In the genomic region with DNA sequence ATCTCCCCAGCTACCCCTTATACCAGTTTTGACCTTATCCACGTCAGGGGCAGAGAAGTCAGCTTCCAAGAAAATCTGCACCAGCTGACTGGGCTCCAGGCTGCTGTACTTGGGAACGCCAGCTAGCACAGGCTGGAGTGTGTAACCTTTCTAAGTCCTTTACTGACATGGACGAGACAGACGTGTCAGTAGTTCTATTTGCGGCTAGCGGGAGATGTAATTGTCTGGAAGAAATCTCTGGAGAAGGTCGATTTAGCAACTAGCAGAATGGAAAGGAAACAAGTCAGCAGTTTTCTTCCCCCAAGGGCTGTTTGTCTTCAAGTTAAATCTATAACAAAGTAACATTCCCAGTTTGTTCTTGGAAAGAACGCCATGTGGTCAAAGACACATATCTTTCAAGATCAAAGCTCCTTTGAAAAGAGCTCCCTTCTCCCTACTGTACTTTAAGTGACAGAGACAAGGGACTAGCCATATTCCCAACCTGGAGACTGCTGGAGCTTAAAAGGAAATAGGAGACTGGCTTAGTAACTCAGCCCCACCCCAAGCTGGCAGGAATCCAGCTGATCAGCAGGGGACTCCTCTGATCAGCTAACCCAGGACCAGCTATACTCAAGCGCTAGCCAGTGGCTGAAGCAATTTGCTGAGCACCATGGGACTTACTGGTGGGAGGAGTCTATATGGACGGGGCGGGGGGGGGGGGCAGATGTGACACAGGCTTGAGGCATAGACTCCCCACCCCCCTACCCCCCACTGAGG, we compare ENCODE assay signal across 7 mouse cellular contexts. TPM values are rescaled to one million over a fixed set of nuclear protein-coding genes. Genes with fewer than 3 reads are reported as not detected.
DNase-seq lines count a peak whose midpoint lies in the region; ATAC-seq and TF ChIP-seq lines count a peak whose summit lies in the region.

No protein-coding gene starts in this region.

- H3K27ac ChIP-seq in ES-E14 (ENCODE audit: insufficient read depth, low read depth, low read length, poor library complexity, severe bottlenecking), result no peak overlapping the region
- H3K27ac ChIP-seq in midbrain, postnatal 0 days (ENCODE audit: low read depth, low read length), result no peak overlapping the region
- no peak overlapping the region for H3K27ac ChIP-seq in cerebellum, adult 2 months (ENCODE audit: insufficient read depth, low read length)

- no peak for TF ChIP-seq POLR2A in cerebellum, adult 2 months (IDR thresholded peaks at IDR 0.05; ENCODE audit: borderline replicate concordance, insufficient read depth, low read length)

- H3K9me3 ChIP-seq in ES-E14 (ENCODE audit: control insufficient read depth, insufficient read depth, low read depth, low read length), result no peaks in the 10 kb centered on the region
- no peaks in the 10 kb centered on the region for H3K9me3 ChIP-seq in midbrain, postnatal 0 days (ENCODE audit: low read length)

- TF ChIP-seq CTCF in midbrain, postnatal 0 days (IDR thresholded peaks at IDR 0.05), result no peak
- TF ChIP-seq CTCF in cerebellum, adult 2 months (IDR thresholded peaks at IDR 0.05; ENCODE audit: borderline replicate concordance, insufficient read depth, low read depth, low read length), result no peak

- no peaks in the 10 kb centered on the region for H3K36me3 ChIP-seq in ES-E14 (ENCODE audit: control insufficient read depth, insufficient read depth, low read length, poor library complexity, severe bottlenecking)
- H3K36me3 ChIP-seq in midbrain, postnatal 0 days (ENCODE audit: insufficient read depth, low read length), result no peaks in the 10 kb centered on the region

- no peak for ATAC-seq in midbrain, postnatal 0 days (ENCODE audit: low FRiP score)

- in situ Hi-C loops in ES-E14 (cut with MboI; ENCODE audit: low sequenced_read_pairs in 2 of 2, unreplicated experiment in 2 of 2), result no loop called here

- H3K4me3 ChIP-seq in ES-E14 (ENCODE audit: insufficient read depth in 1 of 2, low read depth in 1 of 2, low read length in 2 of 2, poor library complexity in 1 of 2, severe bottlenecking in 1 of 2), result no peak overlapping the region
- H3K4me3 ChIP-seq in midbrain, postnatal 0 days (ENCODE audit: low read depth, low read length), result no peak overlapping the region
- H3K4me3 ChIP-seq in cerebellum, adult 2 months (replicated peaks; ENCODE audit: insufficient read depth, low read depth, low read length), result no peak overlapping the region

- DNase-seq in ES-E14 (ENCODE audit: low read depth, low spot score) (peak; percentile 39), MN1 (ENCODE audit: low spot score) (peak; percentile 51)
- peak; percentile 64 for DNase-seq in gastrocnemius, postnatal 10 days
- DNase-seq in kidney, adult 9 months, result peak; percentile 29
- peak; percentile 66 for DNase-seq in midbrain, postnatal 0 days (ENCODE audit: low spot score)
- DNase-seq in cerebellum, adult 2 months, result no peak
- DNase-seq in left cerebral cortex, postnatal 14 days (ENCODE audit: low spot score in 2 of 2), result no peak

- intact Hi-C loops in left cerebral cortex, postnatal 14 days (cut with DNase I), result no loop called here

- no peak overlapping the region for H3K9ac ChIP-seq in ES-E14 (ENCODE audit: insufficient read depth, low read depth, low read length, poor library complexity, severe bottlenecking)
- no peak overlapping the region for H3K9ac ChIP-seq in midbrain, postnatal 0 days (replicated peaks; ENCODE audit: low read length, poor library complexity, severe bottlenecking)

- no peak overlapping the region for H3K4me2 ChIP-seq in midbrain, postnatal 0 days (ENCODE audit: low read depth, low read length, poor library complexity, severe bottlenecking)

- H3K4me1 ChIP-seq in ES-E14 (ENCODE audit: control insufficient read depth in 2 of 2, insufficient read depth in 2 of 2, low read length in 2 of 2, poor library complexity in 1 of 2), result peaks cover 0 to 2% of the 10 kb centered on the region in 2 experiments; a peak in 1 of 4 replicates
- no peaks in the 10 kb centered on the region; the same call in 1 of the 2 replicates for H3K4me1 ChIP-seq in midbrain, postnatal 0 days (ENCODE audit: insufficient read depth, low read length)
- peaks cover 10% of the 10 kb centered on the region for H3K4me1 ChIP-seq in cerebellum, adult 2 months (ENCODE audit: control insufficient read depth, insufficient read depth, low read length)

- WGBS in midbrain, postnatal 0 days, result 19% methylated on average over 10 of the region's 11 CpGs
- 29% methylated on average over 11 of the region's 11 CpGs for WGBS in cerebellum, adult 2 months

- no peaks in the 10 kb centered on the region for H3K27me3 ChIP-seq in midbrain, postnatal 0 days (ENCODE audit: insufficient read depth, low read length)
- no peaks in the 10 kb centered on the region for H3K27me3 ChIP-seq in cerebellum, adult 2 months (ENCODE audit: control insufficient read depth, insufficient read depth, low read length)

TF ChIP-seq in ES-E14, 5 proteins besides CTCF, POLR2A, EP300 and RAD21:
- TF ChIP-seq ZC3H11A (IDR thresholded peaks at IDR 0.05; ENCODE audit: borderline replicate concordance, low read depth, low read length) (no peak), ZNF384 (IDR thresholded peaks at IDR 0.05; ENCODE audit: low read depth, low read length) (no peak), MAFK (IDR thresholded peaks at IDR 0.05; ENCODE audit: insufficient read depth, low read depth, low read length) (0 out of 2 replicates have a peak, but pooled peaks have one; percentile 11)

RNA-seq across cellular contexts. Expression of gene Fhdc1, which starts 44.8 kb away (rescaled TPM):
- 0.48 and 1.2 TPM in 2 replicates for total RNA-seq in ES-E14 (2012; rRNA removed)
- 1 to 10 TPM in 1 of 2 experiments, under 1 TPM in 1; 0.82 to 2.1 TPM for total RNA-seq in gastrocnemius, postnatal 10 days (2021)
- total RNA-seq in midbrain, postnatal 0 days (2014; rRNA removed), result 3.7 and 3.8 TPM in 2 replicates
- polyA plus RNA-seq in midbrain, postnatal 0 days (2015; fragmentation: Nextera tagmentation; extraction: Ambion mirVana), result 3.0 TPM in 2 replicates
- 5.6 and 6.8 TPM in 2 replicates for polyA plus RNA-seq in cerebellum, adult 2 months (2012; rRNA removed)
- 1 to 10 TPM; 2.2 to 2.4 TPM for total RNA-seq in left cerebral cortex, postnatal 14 days (2021)

Comparison
In these comparisons a context has a peak if more than half of its experiments do, and no peak if none do; other contexts are left out.
1. DNase-seq: peak in ES-E14 (single experiment), MN1 (single experiment), gastrocnemius, postnatal 10 days (single experiment), kidney, adult 9 months (single experiment) and midbrain, postnatal 0 days (single experiment); none in cerebellum, adult 2 months (0 of 2) and left cerebral cortex, postnatal 14 days (0 of 2).